Mouse (Mus musculus): ENCODE measurements around the gene Lrrfip1.

DNA sequence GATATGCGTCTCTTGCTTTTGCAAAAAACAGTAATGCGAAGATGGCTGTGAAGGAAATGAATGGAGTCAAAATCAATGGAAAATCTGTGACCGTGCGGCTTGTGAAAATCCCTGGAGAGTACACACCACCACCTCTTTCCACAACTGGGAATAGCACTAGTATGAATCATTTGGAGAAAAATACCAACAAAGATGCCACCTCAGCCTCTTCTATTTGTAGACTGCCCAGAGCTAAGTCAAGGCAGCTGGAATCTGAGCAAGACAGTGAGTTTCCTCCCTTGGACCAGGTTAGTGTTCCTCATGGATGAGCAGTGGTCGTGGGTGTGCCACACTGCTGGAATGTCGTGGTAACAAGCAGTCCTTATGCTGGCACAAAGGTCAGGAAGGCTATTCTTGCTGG is 168.3 kb downstream of the Lrrfip1 start:
- TF ChIP-seq CTCF (IDR thresholded peaks at IDR 0.05; ENCODE audit: borderline replicate concordance, insufficient read depth, low read depth, low read length) (no peak), POLR2A (IDR thresholded peaks at IDR 0.05; ENCODE audit: borderline replicate concordance, insufficient read depth, low read length) (no peak)
